Mouse (Mus musculus): ENCODE measurements around the gene Sik1.

DNA sequence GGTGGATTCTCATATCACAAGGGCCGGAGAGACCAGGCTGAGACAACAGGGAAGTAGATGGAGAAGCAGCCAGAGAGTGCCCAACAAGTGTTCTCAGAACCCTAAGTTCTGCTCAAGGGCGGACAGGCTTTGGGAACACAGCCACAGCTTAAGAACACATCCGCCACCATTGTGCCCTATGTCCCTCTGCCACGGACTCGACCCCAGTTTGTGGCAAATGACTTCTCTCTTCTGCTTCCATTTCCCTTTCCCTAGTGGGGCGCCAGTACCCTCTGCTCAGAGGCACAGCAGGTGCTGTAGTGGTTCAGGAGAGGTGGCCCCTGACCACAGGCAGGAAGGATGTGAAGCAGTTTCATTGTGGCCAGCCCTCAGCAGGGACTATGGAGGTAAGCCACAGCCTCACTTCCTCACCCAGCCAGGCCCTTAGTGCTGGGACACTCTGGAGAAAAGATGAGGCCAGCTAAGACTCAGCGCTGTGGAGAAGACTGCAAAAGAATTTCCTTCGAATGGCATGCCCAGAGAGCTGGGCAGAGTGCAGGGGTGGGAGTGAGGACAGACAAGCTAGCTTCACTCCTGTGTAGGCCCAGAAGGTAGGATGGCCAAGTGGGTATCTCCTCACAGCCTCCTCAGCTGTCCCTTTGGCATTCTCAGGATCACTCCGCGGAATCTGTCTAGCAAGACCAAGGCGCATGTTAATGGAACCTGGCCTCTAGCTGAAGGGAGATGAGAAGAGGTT is 19.9 kb downstream of the Sik1 start:
- TF ChIP-seq EP300 (IDR thresholded peaks at IDR 0.05; ENCODE audit: low read depth) (no peak), CTCF (IDR thresholded peaks at IDR 0.05; ENCODE audit: low read depth) (no peak)
